Mouse (Mus musculus) gastrocnemius, postnatal 25 days (tissue): ENCODE measurements at regions not wholly inside any gene's neighbourhood (a gene's known extent, or its start where the extent isn't known, plus 50 kb on each side); places are given as distances from the start of the nearest gene placed in this dataset.
"Not testable (repeated sequence)": the region's sequence is repeated elsewhere in the genome, so short reads cannot be mapped to it uniquely, and the experiment has no call there.

Experiments
- DNase-seq: peaks from one replicate; pipeline ENCODE4 v3.0.0; 2022

DNA sequence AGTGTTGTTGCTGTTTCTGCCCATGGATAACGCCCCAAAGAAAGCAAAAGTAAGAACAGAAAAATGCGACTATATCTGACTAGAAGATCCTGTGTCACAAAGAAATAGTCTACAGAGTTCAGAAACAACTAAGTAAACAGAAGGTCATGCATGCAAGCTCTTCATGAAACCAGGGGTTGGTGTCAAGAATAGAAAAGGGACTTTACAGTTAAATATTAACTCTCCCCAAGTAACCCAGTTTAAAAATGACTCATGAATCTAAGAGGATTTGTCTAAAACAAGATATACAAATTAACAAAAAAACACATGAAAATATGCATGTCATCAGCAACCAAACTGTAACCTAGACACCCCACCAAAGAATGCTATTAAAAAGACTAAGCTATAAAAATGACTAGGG is 381.4 kb upstream of the Ptger4 start:
- DNase-seq = no peak

DNA sequence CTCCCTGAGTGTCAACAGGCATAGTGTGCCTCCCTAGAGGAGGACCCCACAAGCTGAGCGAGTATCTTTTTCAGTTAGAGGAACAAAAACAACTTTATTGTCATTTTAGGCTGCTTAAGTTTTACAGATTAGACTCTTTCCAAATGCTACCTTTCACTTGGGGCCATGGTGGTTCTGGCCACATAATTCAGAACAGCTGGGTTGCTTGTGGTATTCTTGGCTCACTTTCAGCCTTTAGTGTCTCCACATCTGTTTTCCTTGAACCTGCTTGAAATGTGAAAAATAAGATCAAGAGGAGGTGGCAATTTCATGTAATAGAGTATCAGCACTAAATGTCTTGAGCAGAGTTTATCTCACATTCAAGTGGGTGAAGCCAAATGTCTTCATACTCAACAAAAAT is 402.7 kb upstream of the Ptger4 start:
- DNase-seq = no peak

DNA sequence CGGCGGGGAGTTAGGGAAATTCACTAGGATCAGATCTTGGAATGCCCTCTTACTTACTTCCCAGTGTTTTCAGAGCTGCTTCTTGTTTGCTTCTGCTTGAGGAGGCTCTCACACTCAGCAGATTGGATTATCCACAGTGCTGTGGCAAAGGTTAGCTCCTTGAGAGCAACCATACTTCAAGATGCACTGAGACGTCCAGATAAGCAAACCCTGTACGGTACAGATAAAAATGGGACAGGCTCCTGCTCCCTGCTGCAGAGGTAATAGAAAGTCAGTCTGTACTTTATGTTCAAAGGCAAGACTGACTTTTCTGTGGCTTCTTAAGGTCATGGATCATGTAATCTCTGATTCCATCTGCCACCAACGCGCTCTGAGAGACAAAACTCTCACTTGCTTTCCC is 414.8 kb upstream of the Ptger4 start:
- DNase-seq = no peak

DNA sequence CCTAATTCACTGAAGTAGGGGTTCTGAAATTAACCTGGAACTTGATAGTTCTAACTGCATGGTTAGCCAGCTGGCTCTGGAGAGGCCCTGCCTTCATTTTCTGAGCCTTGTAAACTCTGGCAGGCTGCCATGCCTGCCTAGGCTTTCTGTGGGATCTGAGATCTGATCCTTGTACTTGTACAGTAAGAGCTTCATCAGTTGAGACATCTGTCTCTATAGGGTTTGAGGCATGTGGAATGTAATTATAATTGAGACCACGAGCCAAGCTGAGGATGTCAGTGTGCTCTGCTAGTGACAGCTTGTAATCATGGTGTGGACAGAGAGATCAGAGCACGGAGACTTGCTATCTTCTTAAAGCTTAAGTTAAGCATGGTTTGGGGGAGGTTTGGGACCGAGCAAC is 416.8 kb upstream of the Ptger4 start:
- DNase-seq = no peak

DNA sequence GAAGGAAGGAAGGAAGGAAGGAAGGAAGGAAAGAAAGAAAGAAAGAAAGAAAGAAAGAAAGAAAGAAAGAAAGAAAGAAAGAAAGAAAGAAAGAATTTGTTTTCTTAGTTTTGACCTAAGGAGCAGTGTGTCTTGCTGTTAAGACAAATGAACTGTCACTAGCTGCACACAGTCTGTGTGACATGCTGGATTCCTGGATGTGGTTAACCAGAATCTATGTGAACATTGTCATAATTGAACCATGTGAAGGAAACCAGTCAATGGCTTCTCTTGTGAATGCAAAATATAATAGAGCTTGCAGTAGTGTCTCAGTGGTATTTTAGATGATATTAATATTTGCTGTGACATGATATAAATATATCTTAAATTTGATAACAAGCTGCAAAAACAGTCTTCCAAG is 427.8 kb upstream of the Ptger4 start:
- DNase-seq = no peak

DNA sequence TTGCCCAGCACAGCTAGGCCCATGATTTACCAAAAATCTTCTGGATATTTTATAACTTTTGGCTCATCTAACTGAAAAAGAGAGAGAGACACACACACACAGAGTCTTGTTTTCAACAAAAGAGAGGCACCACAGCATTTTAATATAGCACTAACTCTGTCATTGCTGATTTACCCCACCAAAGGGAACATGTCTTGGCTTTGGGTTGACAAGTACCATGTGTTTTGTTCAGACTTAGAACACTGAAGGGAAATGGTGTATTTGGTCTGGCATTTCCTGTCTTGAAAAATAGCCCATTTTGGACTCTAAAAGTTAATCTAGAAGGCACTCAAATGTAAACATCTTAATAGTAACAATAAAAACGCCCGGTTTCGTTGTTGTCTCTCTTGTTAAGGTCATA is 432.7 kb upstream of the Ptger4 start:
- no peak for DNase-seq

DNA sequence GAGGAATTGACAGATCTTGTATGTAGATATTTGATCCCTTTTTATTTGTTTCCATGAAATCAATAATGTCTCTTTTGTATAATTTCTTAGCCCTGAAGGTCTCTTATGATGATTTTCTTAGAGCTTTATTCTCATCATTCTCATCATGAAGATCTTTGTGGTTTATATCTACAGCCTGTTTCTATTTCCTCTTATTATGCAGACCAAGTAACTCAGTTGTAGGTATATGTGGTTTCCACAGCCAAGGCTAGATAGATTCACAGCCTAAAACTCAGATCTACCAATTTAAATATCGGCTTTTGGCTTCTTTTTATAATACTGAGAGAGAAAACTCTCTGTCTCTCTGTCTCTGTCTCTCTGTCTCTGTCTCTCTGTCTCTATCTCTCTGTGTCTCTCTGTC is 449.8 kb upstream of the Ptger4 start:
- DNase-seq = no peak

DNA sequence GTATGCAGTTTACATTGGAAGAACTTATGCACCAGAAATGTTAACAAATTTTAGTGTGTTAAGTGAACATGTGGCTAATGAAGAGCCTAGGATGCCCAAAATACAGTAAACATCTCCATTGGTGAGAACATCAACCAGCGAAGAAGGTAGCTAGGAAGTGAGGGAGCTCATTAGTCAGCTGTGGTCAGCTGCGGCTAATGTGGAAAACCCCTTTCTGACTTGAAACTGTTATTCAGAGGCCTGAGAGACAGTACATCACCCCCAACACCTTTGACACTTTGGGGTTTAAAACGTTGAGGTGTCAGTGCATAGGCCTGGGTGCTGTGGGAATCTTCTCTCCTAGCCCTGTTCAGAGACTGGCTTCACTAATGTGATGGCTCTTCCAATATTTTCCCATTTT is 451.0 kb upstream of the Ptger4 start:
- no peak for DNase-seq

DNA sequence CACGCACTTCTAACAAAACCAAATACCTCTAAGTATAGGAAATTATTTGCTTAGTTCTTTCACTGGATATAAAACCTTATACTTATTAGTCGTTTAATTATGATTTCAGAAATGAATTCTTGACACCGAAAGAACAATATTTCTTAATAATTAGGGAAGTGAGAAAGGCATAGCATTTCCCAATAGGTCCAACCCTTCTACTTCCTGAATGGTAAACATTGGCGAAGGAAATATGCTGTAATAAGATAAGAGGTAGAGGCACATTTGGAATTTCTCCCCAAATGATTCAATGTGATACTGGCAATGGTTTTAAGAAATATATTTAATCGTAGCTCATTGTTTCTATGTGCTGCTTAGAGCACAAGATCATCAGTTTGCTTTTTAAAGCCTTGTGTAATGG is 464.5 kb upstream of the Ptger4 start:
- DNase-seq = no peak

DNA sequence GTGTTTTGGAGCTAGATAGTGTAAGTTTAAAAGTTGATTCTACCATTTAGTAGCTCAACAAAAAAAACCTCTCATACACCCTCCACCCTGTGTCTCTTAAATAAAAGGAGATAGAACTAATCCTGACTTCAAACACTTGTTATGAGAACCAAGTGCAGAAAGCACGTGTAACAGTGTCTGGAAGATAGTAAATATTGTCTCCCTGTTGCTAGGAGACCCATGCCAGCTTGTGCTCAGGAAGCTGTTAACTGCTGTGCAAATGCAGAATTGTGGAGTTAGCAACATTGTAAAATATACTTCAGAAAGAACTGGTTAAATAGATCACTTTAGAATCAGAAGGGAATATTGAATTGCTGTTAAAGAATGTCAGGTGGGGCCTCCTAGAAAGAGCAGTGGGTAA is 496.7 kb upstream of the Ptger4 start:
- no peak for DNase-seq

DNA sequence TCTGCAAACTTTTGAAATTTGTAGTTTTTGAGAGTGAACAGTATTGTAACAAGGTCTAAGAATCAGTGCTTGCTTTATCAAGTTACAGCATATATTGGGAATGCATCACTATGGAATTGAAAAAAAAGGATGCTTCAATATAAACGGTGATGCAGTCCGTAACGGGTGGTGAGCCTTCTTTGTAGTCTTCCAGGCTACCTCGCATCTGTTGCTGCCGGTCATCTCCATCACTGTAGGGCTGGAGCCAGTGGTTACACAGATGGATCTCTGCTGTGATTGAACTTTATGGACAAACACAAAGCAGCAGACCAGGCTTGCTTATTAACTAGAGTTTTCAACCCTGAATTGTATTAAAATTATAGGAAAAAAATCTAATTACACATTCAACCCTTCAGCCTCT is 499.9 kb upstream of the Ptger4 start:
- DNase-seq = no peak

DNA sequence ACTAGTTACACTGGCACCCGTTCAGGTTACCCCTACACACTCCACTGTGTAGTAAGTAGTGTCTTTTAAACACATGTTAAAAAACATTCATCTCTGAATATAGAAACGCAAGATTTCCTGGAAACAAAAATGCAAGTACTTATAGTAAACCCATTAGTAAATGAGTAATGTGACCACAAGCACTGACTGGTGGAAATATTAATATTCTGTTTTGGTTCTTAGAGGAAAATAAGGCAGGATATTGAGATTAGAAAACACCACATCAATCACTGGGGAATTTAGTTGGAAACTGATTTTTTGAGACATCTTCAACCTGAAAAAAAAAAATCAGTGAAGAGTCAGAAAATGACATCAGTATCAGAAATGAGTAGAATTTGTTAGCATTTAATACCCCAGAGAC is 514.7 kb upstream of the Ptger4 start:
- no peak for DNase-seq

DNA sequence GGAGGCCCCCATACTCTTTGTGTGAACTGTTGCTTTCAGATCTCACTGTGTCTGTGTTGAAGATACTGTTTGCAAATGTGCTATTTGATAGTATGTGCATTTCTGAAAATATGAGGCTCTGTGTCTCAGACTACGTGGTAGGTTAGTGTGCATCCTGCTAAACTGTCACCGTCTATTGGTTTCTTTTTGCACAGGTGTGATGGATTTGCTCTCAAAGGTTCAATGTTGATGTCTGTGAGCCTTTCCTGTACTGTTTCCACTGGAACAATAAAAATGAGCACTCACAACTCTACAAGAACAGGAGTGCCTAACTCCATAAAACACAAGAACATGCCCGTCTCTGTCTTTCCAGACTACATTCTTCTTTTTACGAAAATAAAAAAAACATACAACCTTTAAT is 518.2 kb upstream of the Ptger4 start:
- DNase-seq = no peak

DNA sequence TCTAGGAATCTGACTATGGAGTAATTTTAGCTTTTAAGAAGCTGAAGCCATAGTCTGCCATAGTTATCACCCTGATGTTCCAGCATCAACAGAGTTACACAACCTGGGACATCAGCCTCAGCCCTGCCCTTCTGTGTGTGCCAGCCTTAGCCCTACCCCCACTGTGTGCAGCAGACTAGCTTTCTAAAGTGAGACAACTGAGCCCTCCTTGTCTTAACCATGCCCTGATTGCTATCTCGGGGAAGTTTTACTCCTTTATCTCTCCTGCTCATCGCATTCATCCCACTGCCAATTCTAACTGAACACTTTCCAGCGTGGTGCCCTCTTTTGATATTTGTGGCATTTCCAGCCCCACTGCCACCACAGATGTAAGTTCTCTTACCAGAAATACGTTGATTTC is 522.5 kb upstream of the Dab2 start:
- no peak for DNase-seq

DNA sequence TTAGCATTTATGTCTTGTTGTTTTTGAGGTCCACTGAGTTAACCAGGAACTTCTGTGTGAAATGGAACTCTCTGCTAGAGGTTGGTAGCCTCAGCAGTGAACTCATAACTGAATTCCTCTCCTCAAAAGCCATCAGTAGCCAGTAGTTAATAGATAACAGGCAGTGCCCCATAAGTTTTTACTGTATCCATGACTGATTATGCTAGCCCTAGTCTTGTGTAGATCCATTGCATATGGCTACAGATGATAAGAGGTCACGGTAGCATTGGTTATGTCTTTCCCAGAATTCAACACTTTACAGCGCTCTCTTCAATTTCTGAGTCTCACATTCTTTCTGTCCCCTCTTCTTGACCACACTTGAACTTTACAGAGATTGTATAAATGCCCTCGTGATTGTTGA is 499.7 kb upstream of the Dab2 start:
- no peak for DNase-seq

DNA sequence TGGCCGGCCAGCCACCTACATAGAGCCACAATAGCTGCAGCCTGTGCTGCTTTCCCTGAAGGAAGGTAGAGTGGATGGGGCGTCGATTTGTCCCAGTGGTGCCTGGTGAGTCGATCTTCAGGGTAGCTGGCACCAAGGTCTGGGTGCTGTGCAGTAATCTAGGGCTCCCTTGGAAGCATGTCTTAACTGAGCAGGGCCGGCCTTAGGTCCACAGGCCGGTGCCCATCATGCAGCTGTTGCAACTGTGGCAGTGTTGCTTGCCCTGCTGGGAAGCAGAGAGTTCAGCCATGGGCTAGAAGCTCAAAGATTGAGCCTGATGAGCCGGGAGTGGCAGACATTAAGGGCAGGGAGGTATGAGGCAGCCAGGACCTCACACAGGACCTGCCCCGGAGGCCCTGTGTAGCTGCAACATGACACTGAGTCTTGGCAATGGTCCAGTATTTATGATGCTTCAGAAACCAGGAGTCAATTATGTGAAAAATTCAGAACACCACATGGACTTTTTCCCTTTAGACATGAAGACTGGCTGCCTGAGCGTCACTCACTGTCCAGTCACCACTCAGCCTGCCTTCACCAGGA is 488.3 kb upstream of the Dab2 start:
- DNase-seq = no peak

DNA sequence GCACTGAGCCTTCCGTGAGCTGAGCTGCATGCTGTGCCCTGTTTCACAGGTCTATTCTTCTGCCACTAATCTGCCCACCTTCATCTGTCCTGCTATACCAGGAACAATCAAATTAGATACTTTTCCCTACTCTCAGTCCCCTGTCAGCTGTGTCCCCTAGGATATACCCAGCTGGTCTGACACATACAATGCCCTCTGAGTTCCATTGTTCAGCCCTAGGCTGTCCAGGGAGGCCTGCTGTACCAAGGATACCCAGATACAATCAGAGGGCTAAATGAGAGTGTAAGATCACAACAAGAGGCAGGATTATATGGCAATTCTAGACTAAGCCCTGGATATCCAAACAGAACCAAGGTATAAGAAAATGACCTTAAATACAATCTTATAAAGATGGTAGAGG is 487.6 kb upstream of the Dab2 start:
- DNase-seq = no peak

DNA sequence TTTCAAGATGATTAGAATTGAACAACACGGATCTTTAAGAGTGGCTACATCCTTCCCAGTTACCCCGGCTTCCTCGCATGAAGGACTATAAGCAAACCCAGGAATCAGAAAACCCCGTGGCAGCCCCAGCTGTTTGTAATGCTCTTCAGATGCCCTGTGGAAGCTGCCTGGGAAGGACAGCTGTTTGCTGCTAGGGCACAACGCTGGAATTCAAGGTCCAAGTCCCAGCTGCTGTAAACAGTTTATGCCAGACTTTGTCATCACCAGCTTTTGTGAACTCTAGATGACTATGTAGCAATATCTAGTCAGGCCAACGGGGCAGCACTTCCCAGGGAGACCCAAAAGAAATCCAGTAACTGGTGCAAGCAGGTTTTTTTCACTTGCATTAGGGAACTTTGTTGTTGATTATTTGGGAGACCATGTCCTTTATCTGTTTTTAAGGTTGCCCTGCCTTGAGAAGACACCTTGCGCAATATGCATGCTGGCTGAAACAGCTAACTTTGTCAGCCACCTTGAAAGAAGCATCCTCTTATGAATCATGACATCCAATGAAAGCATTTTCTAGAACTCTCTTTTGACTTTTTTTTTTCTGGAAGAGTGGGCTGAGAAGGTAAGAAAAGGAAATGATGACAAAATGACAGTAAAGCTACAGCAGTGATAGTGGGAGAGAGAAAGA is 481.5 kb upstream of the Dab2 start:
- peak; percentile 7 for DNase-seq

DNA sequence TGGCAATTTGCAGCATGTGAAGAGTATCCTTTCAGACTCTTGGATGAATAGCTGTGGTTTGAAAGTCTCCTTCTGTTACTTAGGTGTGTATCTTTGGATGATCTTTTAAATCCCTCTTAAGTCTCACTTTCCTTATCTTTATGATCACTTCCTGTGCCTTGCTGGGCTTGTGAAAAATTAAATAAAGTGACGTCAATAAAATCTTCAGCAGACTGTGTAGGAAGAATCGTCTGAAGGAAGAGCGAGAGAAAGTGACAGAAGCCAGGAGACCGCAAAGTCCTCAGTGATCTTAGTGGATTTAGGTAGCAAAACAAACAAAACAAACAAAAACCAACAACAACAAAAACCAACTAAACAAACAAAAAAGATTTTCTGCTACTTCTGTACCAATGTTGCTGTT is 459.6 kb upstream of the Dab2 start:
- DNase-seq = no peak

DNA sequence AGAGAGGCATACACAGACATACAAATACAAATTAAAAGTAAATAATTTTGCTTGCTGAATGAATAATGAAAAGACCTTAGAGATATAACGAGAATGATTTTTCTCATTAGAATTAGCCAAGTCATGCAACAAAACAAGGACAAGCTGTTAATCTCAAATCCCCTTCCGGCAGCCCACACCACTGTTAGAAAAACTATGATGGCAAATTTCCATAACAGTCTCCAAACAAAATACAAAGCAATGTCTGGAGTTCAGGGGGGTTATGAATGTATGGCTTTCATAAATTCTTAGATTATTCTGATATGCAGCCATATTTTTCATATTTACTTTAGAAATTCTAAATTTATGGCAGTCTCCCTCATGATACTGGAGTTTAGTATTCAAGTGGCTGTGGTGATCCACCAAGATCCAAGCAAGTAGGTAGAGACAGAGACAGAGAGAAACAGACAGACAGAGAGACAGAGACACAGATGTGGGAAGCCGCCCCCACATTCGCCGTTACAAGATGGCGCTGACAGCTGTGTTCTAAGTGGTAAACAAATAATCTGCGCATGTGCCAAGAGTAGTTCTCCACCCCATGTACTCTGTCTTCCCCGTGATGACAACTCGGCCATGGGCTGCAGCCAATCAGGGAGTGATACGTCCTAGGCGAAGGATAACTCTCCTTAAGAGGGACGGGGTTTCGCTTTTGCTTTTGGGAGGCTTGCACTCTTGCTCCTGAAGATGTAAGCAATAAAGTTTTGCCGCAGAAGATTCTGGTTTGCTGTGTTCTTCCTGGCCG is 458.0 kb upstream of the Dab2 start:
- DNase-seq = not testable (repeated sequence)

DNA sequence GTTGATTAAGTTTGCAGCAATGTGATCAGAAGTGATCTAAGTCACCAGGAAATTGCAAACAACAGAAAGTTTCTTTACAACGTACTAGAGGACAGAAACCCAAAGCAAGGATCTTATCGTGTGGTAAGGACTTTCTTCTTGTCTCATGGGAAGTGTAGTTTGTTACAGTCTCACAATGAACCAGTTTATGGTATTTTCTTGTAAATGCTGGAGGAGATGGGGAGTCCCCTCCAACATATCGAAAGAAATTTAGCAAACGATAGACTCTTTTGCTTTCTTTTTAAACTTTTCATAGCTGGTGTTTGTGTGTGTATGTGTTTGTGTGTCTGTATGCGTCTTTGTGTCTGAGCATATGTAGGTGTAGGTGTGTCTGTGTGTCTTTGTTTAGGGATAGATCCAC is 453.0 kb upstream of the Dab2 start:
- no peak for DNase-seq

DNA sequence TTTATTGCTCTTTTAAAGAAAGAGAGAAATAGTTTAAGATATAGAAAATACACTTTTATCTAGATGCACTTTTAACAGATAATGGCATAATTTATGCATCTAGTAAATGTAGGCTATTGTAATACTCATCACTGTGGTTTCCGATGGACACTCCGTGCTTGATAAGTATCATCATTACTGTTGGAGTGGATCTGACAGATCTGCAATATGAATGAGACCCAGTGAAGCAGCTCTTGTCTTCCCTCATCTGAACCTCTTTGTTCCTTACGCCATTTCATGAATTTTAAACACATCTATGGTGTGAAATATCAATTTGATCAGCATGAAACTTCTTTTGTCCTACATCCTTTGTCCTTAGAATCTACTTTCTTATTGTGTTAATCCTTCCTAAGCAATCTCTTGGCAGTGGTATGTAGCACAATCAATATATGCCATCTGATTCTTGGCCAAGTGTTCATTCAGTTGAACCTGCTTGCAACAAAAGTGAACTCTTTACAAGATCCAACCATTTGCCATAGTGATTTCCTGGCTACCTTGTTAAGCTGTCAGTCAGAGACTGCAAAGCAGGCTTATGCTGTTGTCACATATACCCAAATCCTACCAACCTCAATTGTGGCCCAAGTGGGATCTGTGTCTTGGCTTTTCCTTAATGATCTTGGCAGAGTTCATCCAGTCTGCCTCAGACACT is 452.0 kb upstream of the Dab2 start:
- no peak for DNase-seq

DNA sequence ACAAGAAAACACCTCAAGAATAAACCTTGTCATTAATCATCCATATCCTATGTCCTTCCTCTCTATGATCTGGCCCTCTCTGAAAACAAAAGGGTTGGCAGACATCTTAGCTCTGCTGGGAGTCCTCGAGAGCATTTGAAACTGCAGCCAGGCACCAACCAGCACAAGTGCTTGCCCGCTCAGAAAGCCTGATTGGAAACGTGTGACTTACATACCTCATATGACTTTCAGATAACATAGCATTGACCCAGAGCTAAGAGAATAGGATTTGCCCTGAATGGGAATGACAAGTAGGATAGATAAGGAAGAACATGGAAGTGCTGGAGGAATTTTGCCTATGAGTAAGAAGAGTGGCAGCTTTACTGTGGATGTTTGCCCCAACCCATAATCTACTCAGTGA is 447.1 kb upstream of the Dab2 start:
- no peak for DNase-seq
